Mouse (Mus musculus) liver, adult 2 months (tissue): ENCODE results near the gene Fzr1. TPM values are rescaled to one million over a fixed set of nuclear protein-coding genes. Genes with fewer than 3 reads are reported as not detected.
A peak's percentile ranks its signal among the peaks of the same experiment; 100 is the strongest.

Experiments used
- DNase-seq: peaks from one replicate; pipeline ENCODE4 v3.0.0-alpha.2; 2011; ENCODE audit warnings: low read depth, low spot score; ENCODE audit errors: extremely low read depth
- H3K27ac ChIP-seq: fragments of 200-500 bp; replicated peaks from 2 replicates; pipeline ENCODE4 v1.5.1; 2012; ENCODE audit warnings: low read depth, mild to moderate bottlenecking, control low read depth, inconsistent platforms, low read length; ENCODE audit not compliant: insufficient read depth
- H3K27me3 ChIP-seq: fragments of 200-500 bp; 2 replicates; pipeline ENCODE4 v1.6.1; 2012; ENCODE audit warnings: mild to moderate bottlenecking, moderate library complexity, low read length, inconsistent platforms; ENCODE audit not compliant: control insufficient read depth, insufficient read depth
- H3K36me3 ChIP-seq: fragments of 200-500 bp; 2 replicates; pipeline ENCODE4 v1.6.1; 2012; ENCODE audit warnings: low read length, inconsistent platforms; ENCODE audit not compliant: control insufficient read depth, insufficient read depth
- H3K4me1 ChIP-seq: fragments of 200-500 bp; 2 replicates; pipeline ENCODE4 v1.6.1; 2011; ENCODE audit warnings: low read length; ENCODE audit not compliant: control insufficient read depth, insufficient read depth
- H3K4me3 ChIP-seq: fragments of 200-500 bp; 2 replicates; pipeline ENCODE4 v1.5.1; 2011; ENCODE audit warnings: low read depth, mild to moderate bottlenecking, control low read depth, low read length, moderate library complexity; ENCODE audit not compliant: insufficient read depth
- H3K79me2 ChIP-seq: fragments of 200-500 bp; 2 replicates; pipeline ENCODE4 v1.6.1; 2012; ENCODE audit warnings: inconsistent platforms, mild to moderate bottlenecking, low read length, moderate library complexity; ENCODE audit not compliant: control insufficient read depth, insufficient read depth
- H3K9ac ChIP-seq: fragments of 200-500 bp; 2 replicates; pipeline ENCODE4 v1.6.1; 2012; ENCODE audit warnings: low read depth, mild to moderate bottlenecking, control low read depth, inconsistent platforms, low read length
- CTCF ChIP-seq: fragments of 200-500 bp; IDR thresholded peaks from 2 replicates; pipeline ENCODE4 v1.5.1; 2011; ENCODE audit warnings: low read depth, low read length, control low read depth
- POLR2A ChIP-seq: fragments of 200-500 bp; IDR thresholded peaks from 2 replicates; pipeline ENCODE4 v1.6.1; 2011; ENCODE audit warnings: low read length, control low read depth; ENCODE audit not compliant: insufficient read depth; ENCODE audit errors: extremely low read depth
- WGBS: fragments of 180-500 bp; shearing (Covaris S2); methylation state at CpG from one replicate; pipeline ENCODE4 v1.1.7; 2018; 5-methylcytosine and 5-hydroxymethylcytosine counted together
- polyA plus RNA-seq: library from polyadenylated mRNA; depleted of rRNA; stranded (reverse); fragments of >200 nt; gene quantifications from 2 replicates; pipeline ENCODE4 v1.2.3, GENCODE M21; 2012
- total RNA-seq: library from RNA; depleted of rRNA; stranded (reverse); fragments of >200 nt; gene quantifications from 2 replicates; pipeline ENCODE4 v1.2.3, GENCODE M21; 2014

Fzr1 gene
- total and polyA plus RNA-seq, 2 experiments = 6.2 to 29.9 TPM

GRCm38 (mm10) chr10:81425236-81425850 lies 47.0 kb upstream of the Fzr1 start:
- H3K27ac ChIP-seq = peak overlapping the region; percentile 98
- H3K79me2 ChIP-seq = peaks cover 55% of the 10 kb centered on the region
- no peaks in the 10 kb centered on the region for H3K27me3 ChIP-seq
- H3K36me3 ChIP-seq = no peaks in the 10 kb centered on the region
- peaks cover 41% of the 10 kb centered on the region for H3K4me1 ChIP-seq
- TF ChIP-seq CTCF = no peak
- no peak for TF ChIP-seq POLR2A
- H3K4me3 ChIP-seq = peak overlapping the region; percentile 84
- peak; percentile 66 for DNase-seq
- H3K9ac ChIP-seq = peak overlapping the region; percentile 86
- 12% methylated on average over 10 of the region's 10 CpGs for WGBS

- TF ChIP-seq POLR2A = no peak
- TF ChIP-seq CTCF = no peak
- peak; percentile 81 for DNase-seq
- H3K9ac ChIP-seq = peak overlapping the region; percentile 86
- H3K27ac ChIP-seq = peak overlapping the region; percentile 98
- H3K27me3 ChIP-seq = no peaks in the 10 kb centered on the region
- WGBS = 18% methylated on average over 25 of the region's 25 CpGs
- H3K79me2 ChIP-seq = peaks cover 62% of the 10 kb centered on the region
- H3K4me3 ChIP-seq = peak overlapping the region; percentile 84
- H3K4me1 ChIP-seq = peaks cover 50% of the 10 kb centered on the region
- no peaks in the 10 kb centered on the region for H3K36me3 ChIP-seq
These were observed 46.1 kb upstream of the Fzr1 start for GRCm38 (mm10) chr10:81424246-81425051.

- H3K4me3 ChIP-seq = peak overlapping the region; percentile 84; the same call in 1 of the 2 replicates
- peak overlapping the region; percentile 83 for H3K27ac ChIP-seq
- 62% methylated on average over 4 of the region's 4 CpGs for WGBS
- no peak for TF ChIP-seq POLR2A
- TF ChIP-seq CTCF = no peak
- H3K79me2 ChIP-seq = peaks cover 68% of the 10 kb centered on the region
- H3K36me3 ChIP-seq = no peaks in the 10 kb centered on the region
- H3K9ac ChIP-seq = peak overlapping the region; percentile 68
- H3K4me1 ChIP-seq = peaks cover 55% of the 10 kb centered on the region
- H3K27me3 ChIP-seq = no peaks in the 10 kb centered on the region
- no peak for DNase-seq
These were observed 45.3 kb upstream of the Fzr1 start for GRCm38 (mm10) chr10:81423476-81424245.

GRCm38 (mm10) chr10:81422661-81423217 lies 44.4 kb upstream of the Fzr1 start:
- TF ChIP-seq CTCF (no peak), POLR2A (no peak)
- 73% methylated on average over 3 of the region's 3 CpGs for WGBS
- Histone ChIP-seq H3K27me3 (no peaks in the 10 kb centered on the region), H3K4me1 (peaks cover 63% of the 10 kb centered on the region), H3K9ac (peak overlapping the region; percentile 60), H3K27ac (peak overlapping the region; percentile 80), H3K36me3 (no peaks in the 10 kb centered on the region), H3K4me3 (no peak overlapping the region), H3K79me2 (peaks cover 65% of the 10 kb centered on the region)
- DNase-seq = no peak

- Histone ChIP-seq H3K27me3 (no peaks in the 10 kb centered on the region), H3K27ac (peak overlapping the region; percentile 95), H3K4me3 (peak overlapping the region; percentile 16; the same call in 1 of the 2 replicates), H3K36me3 (no peaks in the 10 kb centered on the region), H3K4me1 (peaks cover 65% of the 10 kb centered on the region), H3K9ac (peak overlapping the region; percentile 64), H3K79me2 (peaks cover 67% of the 10 kb centered on the region)
- 17% methylated on average over 6 of the region's 6 CpGs for WGBS
- no peak for TF ChIP-seq CTCF
- no peak for TF ChIP-seq POLR2A
- DNase-seq = peak; percentile 94
These were observed 43.9 kb upstream of the Fzr1 start for GRCm38 (mm10) chr10:81422191-81422590.
